Comparison of ENCODE assay signal across 12 mouse cellular contexts in genomic region chr1:90441134-90441868, GRCm38 (mm10).
DNase-seq lines count a peak whose midpoint lies in the region; ATAC-seq and TF ChIP-seq lines count a peak whose summit lies in the region.
"Had no signal": no experiment of that assay in that cellular context is flagged by ENCODE, and none has a peak within 500 bp of the region (broad histone marks: within the 10 kb centered on the region; RNA-seq: fewer than 3 reads in every experiment).

No protein-coding gene starts in this region.

- intact Hi-C loops in left cerebral cortex, postnatal 36 days (cut with DNase I): no loop called here
- intact Hi-C loops in left cerebral cortex, adult 2 months (cut with DNase I): no loop called here

- H3K27ac ChIP-seq in forebrain, embryonic 10.5 days: peak overlapping the region; percentile 66
- H3K27ac ChIP-seq in forebrain, postnatal 0 days (ENCODE audit: low read depth, low read length): no peak overlapping the region
- H3K27ac ChIP-seq in embryonic facial prominence, embryonic 12.5 days: peak overlapping the region; percentile 90
- H3K27ac ChIP-seq in limb, embryonic 14.5 days (replicated peaks; ENCODE audit: low read depth, low read length): no peak overlapping the region
- H3K27ac ChIP-seq in left cerebral cortex, adult 2 months: no peak overlapping the region
- H3K27ac ChIP-seq: neural tube, embryonic 12.5 days had no signal

- peaks cover 9% of the 10 kb centered on the region; the same call in 1 of the 2 replicates for H3K27me3 ChIP-seq in forebrain, embryonic 10.5 days (ENCODE audit: poor library complexity, severe bottlenecking)
- no peaks in the 10 kb centered on the region for H3K27me3 ChIP-seq in forebrain, postnatal 0 days (ENCODE audit: insufficient read depth, low read length)
- H3K27me3 ChIP-seq in embryonic facial prominence, embryonic 12.5 days: no peaks in the 10 kb centered on the region
- no peaks in the 10 kb centered on the region for H3K27me3 ChIP-seq in limb, embryonic 14.5 days (ENCODE audit: control insufficient read depth, insufficient read depth, low read length)
- H3K27me3 ChIP-seq: neural tube, embryonic 12.5 days had no signal

- H3K36me3 ChIP-seq in forebrain, embryonic 10.5 days (replicated peaks): no peaks in the 10 kb centered on the region
- no peaks in the 10 kb centered on the region for H3K36me3 ChIP-seq in forebrain, postnatal 0 days (ENCODE audit: insufficient read depth)
- no peaks in the 10 kb centered on the region for H3K36me3 ChIP-seq in embryonic facial prominence, embryonic 12.5 days
- H3K36me3 ChIP-seq in limb, embryonic 14.5 days (ENCODE audit: control insufficient read depth, insufficient read depth, low read length): no peaks in the 10 kb centered on the region
- H3K36me3 ChIP-seq: neural tube, embryonic 12.5 days had no signal

- no peak overlapping the region for H3K9ac ChIP-seq in forebrain, postnatal 0 days
- H3K9ac ChIP-seq in embryonic facial prominence, embryonic 12.5 days: no peak overlapping the region
- no peak overlapping the region for H3K9ac ChIP-seq in limb, embryonic 14.5 days (ENCODE audit: low read depth, low read length, severe bottlenecking)
- H3K9ac ChIP-seq: neural tube, embryonic 12.5 days had no signal

- no peak overlapping the region for H3K4me3 ChIP-seq in forebrain, embryonic 10.5 days
- H3K4me3 ChIP-seq in forebrain, postnatal 0 days (ENCODE audit: low read depth, low read length): no peak overlapping the region
- H3K4me3 ChIP-seq in embryonic facial prominence, embryonic 12.5 days: no peak overlapping the region
- no peak overlapping the region for H3K4me3 ChIP-seq in limb, embryonic 14.5 days (replicated peaks; ENCODE audit: low read length)
- no peak overlapping the region for H3K4me3 ChIP-seq in left cerebral cortex, adult 2 months
- H3K4me3 ChIP-seq: neural tube, embryonic 12.5 days had no signal

- DNase-seq in forebrain, embryonic 10.5 days (ENCODE audit: extremely low spot score, low spot score): peak; percentile 64
- no peak for DNase-seq in forebrain, postnatal 0 days
- DNase-seq in 3T3-L1 (ENCODE audit: low read depth, low spot score): peak; percentile 4
- no peak for DNase-seq in limb, embryonic 14.5 days (ENCODE audit: low spot score)
- DNase-seq in left cerebral cortex, postnatal 36 days (ENCODE audit: low spot score in 2 of 2): no peak
- DNase-seq in lung, postnatal 25 days (ENCODE audit: low spot score): no peak
- DNase-seq in left cerebral cortex, adult 2 months (ENCODE audit: extremely low spot score in 1 of 2, low spot score in 2 of 2): no peak
- DNase-seq: liver; lung, postnatal 10 days; right cerebral cortex, postnatal 25 days had no signal

- no peaks in the 10 kb centered on the region; the same call in 1 of the 2 replicates for H3K9me3 ChIP-seq in forebrain, embryonic 10.5 days
- H3K9me3 ChIP-seq in forebrain, postnatal 0 days (ENCODE audit: low read length): no peaks in the 10 kb centered on the region
- H3K9me3 ChIP-seq in embryonic facial prominence, embryonic 12.5 days: no peaks in the 10 kb centered on the region
- no peaks in the 10 kb centered on the region for H3K9me3 ChIP-seq in limb, embryonic 14.5 days (ENCODE audit: control insufficient read depth, low read length)
- H3K9me3 ChIP-seq: neural tube, embryonic 12.5 days had no signal

- H3K4me2 ChIP-seq in forebrain, postnatal 0 days (ENCODE audit: low read depth): no peak overlapping the region
- no peak overlapping the region for H3K4me2 ChIP-seq in embryonic facial prominence, embryonic 12.5 days (replicated peaks)
- H3K4me2 ChIP-seq in limb, embryonic 14.5 days (replicated peaks; ENCODE audit: low read depth, low read length, severe bottlenecking): no peak overlapping the region
- H3K4me2 ChIP-seq: neural tube, embryonic 12.5 days had no signal

- H3K4me1 ChIP-seq in forebrain, embryonic 10.5 days: peaks cover 59% of the 10 kb centered on the region
- no peaks in the 10 kb centered on the region for H3K4me1 ChIP-seq in forebrain, postnatal 0 days (ENCODE audit: insufficient read depth)
- peaks cover 53% of the 10 kb centered on the region for H3K4me1 ChIP-seq in embryonic facial prominence, embryonic 12.5 days
- peaks cover 20% of the 10 kb centered on the region for H3K4me1 ChIP-seq in limb, embryonic 14.5 days (ENCODE audit: control insufficient read depth, insufficient read depth, low read length)

- 34% methylated on average over 10 of the region's 10 CpGs for WGBS in forebrain, embryonic 10.5 days
- 45% methylated on average over 10 of the region's 10 CpGs for WGBS in forebrain, postnatal 0 days
- 36% methylated on average over 10 of the region's 10 CpGs for WGBS in embryonic facial prominence, embryonic 12.5 days
- WGBS in limb, embryonic 14.5 days: 32% methylated on average over 10 of the region's 10 CpGs

- ATAC-seq in forebrain, postnatal 0 days: no peak
- peak; percentile 54 for ATAC-seq in embryonic facial prominence, embryonic 12.5 days (ENCODE audit: insufficient number of reproducible peaks, insufficient read depth, low FRiP score, low TSS enrichment)
- ATAC-seq in limb, embryonic 14.5 days (ENCODE audit: low FRiP score, low read depth): peak; percentile 78

- TF ChIP-seq POLR2A in limb, embryonic 14.5 days (IDR thresholded peaks at IDR 0.05; ENCODE audit: borderline replicate concordance, extremely low read depth, insufficient read depth, insufficient read length): no peak

- no peak for TF ChIP-seq CTCF in forebrain, postnatal 0 days (IDR thresholded peaks at IDR 0.05; ENCODE audit: low read depth)
- no peak for TF ChIP-seq CTCF in left cerebral cortex, adult 2 months (IDR thresholded peaks at IDR 0.05)

Comparison
In these comparisons a context has a peak if more than half of its experiments do, and no peak if none do; other contexts are left out.
1. DNase-seq: peak in forebrain, embryonic 10.5 days (single experiment) and 3T3-L1 (single experiment); none in forebrain, postnatal 0 days (single experiment), limb, embryonic 14.5 days (single experiment), left cerebral cortex, postnatal 36 days (0 of 2), lung, postnatal 25 days (single experiment) and left cerebral cortex, adult 2 months (0 of 2).
2. H3K27ac ChIP-seq: peak in forebrain, embryonic 10.5 days (single experiment) and embryonic facial prominence, embryonic 12.5 days (single experiment); none in forebrain, postnatal 0 days (single experiment), limb, embryonic 14.5 days (single experiment) and left cerebral cortex, adult 2 months (single experiment).